Mouse (Mus musculus): ENCODE results near the gene Chchd6. TPM values are rescaled to one million over a fixed set of nuclear protein-coding genes. Genes with fewer than 3 reads are reported as not detected.

Chchd6 gene
- polyA plus RNA-seq, 1 experiment from 2014 or later, result 126 TPM

DNA sequence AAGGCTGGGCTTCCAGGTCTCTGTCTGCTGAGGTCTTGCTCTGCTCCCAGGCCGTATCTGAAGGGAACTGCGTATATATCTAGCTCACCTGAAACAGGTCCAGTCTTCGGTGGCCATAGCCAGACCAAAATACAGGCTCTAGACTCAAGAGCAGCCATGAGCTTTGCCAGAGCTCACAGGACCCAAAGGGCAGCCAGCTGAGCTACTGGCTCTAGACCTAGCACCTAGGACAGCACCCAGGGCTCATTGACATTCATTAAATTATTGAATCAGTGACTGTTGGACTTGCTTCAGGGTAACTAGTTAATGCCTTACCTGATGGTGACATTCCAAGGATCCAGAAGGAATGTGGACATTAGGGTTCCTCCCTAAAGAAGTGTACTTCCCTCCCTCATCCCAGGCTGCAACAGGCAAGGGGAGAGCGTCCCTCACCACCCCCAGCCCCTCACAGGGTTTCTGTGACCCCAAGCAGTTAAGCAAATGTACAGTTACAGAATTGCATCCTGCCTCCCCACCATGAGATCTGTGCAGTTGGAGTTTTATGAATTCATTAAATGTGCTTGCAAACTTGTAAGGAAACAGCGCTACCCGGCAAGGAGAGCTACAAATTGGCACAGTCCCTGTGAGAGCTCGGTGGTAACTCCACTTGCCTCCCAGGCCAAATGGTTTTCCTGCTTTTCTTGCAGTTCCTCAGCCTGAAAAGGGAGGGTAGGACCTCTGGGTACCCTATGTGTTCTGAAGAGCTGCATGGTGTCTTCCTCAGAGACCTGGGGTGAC, 19.3 kb upstream of the Chchd6 start:
- no peak for ATAC-seq
- H3K4me2 ChIP-seq (replicated peaks), result no peak overlapping the region
- H3K9ac ChIP-seq (replicated peaks), result peak overlapping the region; percentile 40; the same call in 1 of the 2 replicates
- no peak overlapping the region for H3K4me3 ChIP-seq (replicated peaks)
- no peaks in the 10 kb centered on the region for H3K27me3 ChIP-seq
- WGBS, result 74% methylated on average over 7 of the region's 7 CpGs
- H3K9me3 ChIP-seq, result no peaks in the 10 kb centered on the region
- no peaks in the 10 kb centered on the region for H3K36me3 ChIP-seq
- peak overlapping the region; percentile 93 for H3K27ac ChIP-seq
- peaks cover 29% of the 10 kb centered on the region for H3K4me1 ChIP-seq (replicated peaks)

DNA sequence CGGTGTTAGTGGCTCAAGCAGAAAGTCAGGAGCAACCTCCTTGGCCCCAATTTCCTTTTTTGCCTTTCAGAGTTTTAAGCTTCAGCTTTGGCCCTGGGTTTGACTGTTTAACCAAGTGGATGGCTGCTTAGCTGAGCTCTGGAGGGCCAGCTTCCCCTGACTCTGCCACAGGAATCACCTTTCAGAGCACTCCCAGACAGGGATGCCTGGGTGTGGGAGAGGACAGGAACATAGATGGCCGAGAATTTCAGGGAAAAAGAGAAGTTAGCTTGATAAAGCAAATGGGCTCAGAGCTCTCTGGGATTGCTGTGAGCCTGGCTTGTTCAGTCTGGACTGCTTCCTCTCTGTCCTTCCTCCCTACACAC, 18.6 kb upstream of the Chchd6 start:
- Histone ChIP-seq H3K36me3 (no peaks in the 10 kb centered on the region), H3K4me2 (replicated peaks) (no peak overlapping the region), H3K9ac (replicated peaks) (peak overlapping the region; percentile 40), H3K4me3 (replicated peaks) (no peak overlapping the region), H3K27ac (peak overlapping the region; percentile 93), H3K27me3 (no peaks in the 10 kb centered on the region), H3K4me1 (replicated peaks) (peaks cover 29% of the 10 kb centered on the region), H3K9me3 (no peaks in the 10 kb centered on the region)
- 10% methylated on average over 2 of the region's 2 CpGs for WGBS
- peak; percentile 61 for ATAC-seq

DNA sequence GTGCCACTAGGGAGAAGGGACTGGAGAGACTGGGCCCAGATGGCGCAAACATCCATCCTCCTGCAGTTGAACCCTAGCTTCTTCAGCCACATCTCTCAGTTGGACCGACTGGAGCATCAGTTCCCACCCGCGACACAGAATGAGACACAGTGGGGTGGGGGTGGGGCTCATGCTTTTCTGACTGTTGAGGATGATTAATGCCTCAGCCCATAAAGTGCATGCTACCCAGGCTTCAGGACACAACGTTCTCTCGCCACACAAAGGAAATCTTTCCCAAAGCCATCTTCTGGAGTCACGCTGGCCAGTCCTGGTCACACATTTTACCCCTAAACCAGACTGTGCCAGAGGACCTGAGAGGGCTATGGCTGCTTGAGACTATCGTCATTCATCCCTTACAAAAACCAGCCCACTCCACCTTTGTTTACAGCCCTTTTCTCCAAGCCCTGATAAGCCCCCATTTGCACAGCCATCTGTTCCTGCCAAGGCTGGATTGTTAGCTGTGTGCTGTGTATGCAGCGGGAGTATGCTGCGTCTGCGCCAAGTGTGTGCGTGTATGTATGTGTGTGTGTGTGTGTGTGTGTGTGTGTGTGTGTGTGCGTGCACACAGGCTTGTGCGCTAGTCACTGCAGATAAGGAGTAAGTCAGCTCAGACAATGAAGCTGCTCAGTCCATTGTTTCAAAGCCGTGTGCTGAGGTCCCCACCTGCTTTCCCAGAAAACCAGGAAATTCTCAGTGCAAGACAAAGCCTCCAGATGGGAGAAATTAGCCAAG, 18.1 kb upstream of the Chchd6 start:
- Histone ChIP-seq H3K4me2 (replicated peaks) (no peak overlapping the region), H3K9me3 (no peaks in the 10 kb centered on the region), H3K4me1 (replicated peaks) (peaks cover 29% of the 10 kb centered on the region), H3K4me3 (replicated peaks) (no peak overlapping the region), H3K36me3 (no peaks in the 10 kb centered on the region), H3K27ac (peak overlapping the region; percentile 93), H3K9ac (replicated peaks) (peak overlapping the region; percentile 40), H3K27me3 (no peaks in the 10 kb centered on the region)
- peak; percentile 98 for ATAC-seq
- WGBS, result 28% methylated on average over 15 of the region's 15 CpGs

DNA sequence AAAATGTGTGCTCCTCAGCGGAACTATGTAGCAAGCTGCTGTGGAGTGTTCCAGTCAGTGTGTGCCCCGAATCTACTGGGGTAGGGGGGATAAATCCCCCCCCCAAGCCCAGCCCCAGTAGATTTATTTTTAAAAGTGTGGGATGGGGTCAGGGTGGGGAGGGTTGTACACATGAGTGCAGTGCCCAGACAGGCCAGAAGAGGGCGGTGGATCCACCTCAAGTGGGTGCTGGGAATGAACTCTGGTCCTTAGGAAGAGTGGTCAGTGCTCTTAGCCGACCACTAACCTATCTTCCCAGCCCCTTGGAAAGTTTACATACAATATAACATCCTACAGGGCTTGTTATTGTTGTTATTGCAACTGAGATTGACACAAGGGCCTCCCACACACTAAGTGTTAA, 12.5 kb upstream of the Chchd6 start:
- Histone ChIP-seq H3K9ac (replicated peaks) (no peak overlapping the region), H3K27me3 (no peaks in the 10 kb centered on the region), H3K4me1 (replicated peaks) (peaks cover 2% of the 10 kb centered on the region), H3K9me3 (no peaks in the 10 kb centered on the region), H3K4me3 (replicated peaks) (no peak overlapping the region), H3K27ac (no peak overlapping the region), H3K36me3 (no peaks in the 10 kb centered on the region), H3K4me2 (replicated peaks) (no peak overlapping the region)
- ATAC-seq, result no peak
- 59% methylated on average over 4 of the region's 4 CpGs for WGBS

DNA sequence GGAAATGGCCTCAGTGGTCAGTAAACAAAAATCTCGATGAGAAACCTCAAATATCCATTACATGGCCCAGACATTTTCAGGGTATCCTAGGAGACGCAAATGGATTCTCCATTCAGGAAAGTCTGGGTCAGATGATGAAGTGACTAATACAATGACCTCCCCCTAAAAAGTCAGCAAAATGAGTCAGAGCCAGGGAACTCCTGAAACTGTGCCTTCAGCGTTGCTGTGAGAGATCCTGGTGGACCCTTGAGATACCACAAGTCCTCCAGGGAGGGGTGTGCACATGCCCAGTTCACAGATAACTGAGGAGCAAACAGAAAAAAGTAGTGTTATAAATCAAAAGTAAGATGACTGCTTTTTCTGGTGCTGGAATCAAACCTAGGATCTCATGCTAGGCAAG, 10.6 kb upstream of the Chchd6 start:
- Histone ChIP-seq H3K9me3 (no peaks in the 10 kb centered on the region), H3K4me3 (replicated peaks) (no peak overlapping the region), H3K4me1 (replicated peaks) (no peaks in the 10 kb centered on the region), H3K27ac (no peak overlapping the region), H3K9ac (replicated peaks) (no peak overlapping the region), H3K4me2 (replicated peaks) (no peak overlapping the region), H3K27me3 (no peaks in the 10 kb centered on the region), H3K36me3 (no peaks in the 10 kb centered on the region)
- 57% methylated on average over 3 of the region's 3 CpGs for WGBS
- no peak for ATAC-seq

DNA sequence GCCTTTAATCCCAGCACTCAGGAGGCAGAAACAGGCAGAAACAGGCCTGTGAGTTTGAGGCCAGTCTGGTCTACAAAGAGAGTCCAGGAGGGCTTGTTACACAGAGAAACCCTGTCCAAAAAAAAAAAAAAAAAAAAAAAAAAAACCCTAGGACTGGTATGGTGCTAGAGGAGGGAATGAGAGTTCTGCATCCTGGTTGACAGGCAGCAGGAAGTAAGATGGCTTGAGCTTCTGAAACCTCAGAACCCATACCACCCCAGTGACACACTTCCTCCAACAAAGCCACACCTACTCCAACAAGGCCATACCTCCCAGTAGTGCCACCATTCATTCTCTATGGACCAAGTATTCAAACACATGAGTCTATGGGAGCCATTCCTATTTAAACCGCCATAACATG, 1.1 kb upstream of the Chchd6 start:
- Histone ChIP-seq H3K27me3 (no peaks in the 10 kb centered on the region), H3K4me2 (replicated peaks) (no peak overlapping the region), H3K36me3 (no peaks in the 10 kb centered on the region), H3K9me3 (0 out of 2 replicates have a peak, but pooled peaks cover 4% of the 10 kb centered on the region), H3K4me3 (replicated peaks) (no peak overlapping the region), H3K4me1 (replicated peaks) (peaks cover 7% of the 10 kb centered on the region), H3K9ac (replicated peaks) (no peak overlapping the region), H3K27ac (no peak overlapping the region)
- no peak for ATAC-seq
- 92% methylated on average over 1 of the region's 1 CpGs for WGBS

DNA sequence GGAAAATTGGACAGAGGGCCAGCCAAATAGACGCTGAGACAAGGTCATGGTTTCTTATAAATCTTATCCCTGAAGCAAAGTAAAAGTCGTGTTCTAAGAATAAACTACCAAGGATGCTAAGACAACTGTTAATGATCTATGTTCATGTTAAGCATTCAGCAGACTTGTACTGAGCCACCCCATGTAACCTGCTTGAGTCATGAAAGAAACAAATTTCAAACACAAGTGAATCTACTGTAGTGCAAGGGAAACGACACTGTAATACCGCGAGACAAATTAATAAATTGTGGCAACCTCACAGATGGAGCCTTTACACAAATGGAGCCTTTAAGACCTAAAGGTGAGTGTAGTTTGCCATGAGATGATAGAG, 310 bp upstream of the Chchd6 start:
- Histone ChIP-seq H3K9ac (replicated peaks) (no peak overlapping the region), H3K4me2 (replicated peaks) (peak overlapping the region; percentile 64), H3K4me3 (replicated peaks) (peak overlapping the region; percentile 76), H3K27ac (no peak overlapping the region), H3K9me3 (0 out of 2 replicates have a peak, but pooled peaks cover 4% of the 10 kb centered on the region), H3K36me3 (no peaks in the 10 kb centered on the region), H3K4me1 (replicated peaks) (peaks cover 7% of the 10 kb centered on the region), H3K27me3 (no peaks in the 10 kb centered on the region)
- ATAC-seq, result peak; percentile 67; the same call in 1 of the 2 replicates
- WGBS, result 23% methylated on average over 5 of the region's 5 CpGs

DNA sequence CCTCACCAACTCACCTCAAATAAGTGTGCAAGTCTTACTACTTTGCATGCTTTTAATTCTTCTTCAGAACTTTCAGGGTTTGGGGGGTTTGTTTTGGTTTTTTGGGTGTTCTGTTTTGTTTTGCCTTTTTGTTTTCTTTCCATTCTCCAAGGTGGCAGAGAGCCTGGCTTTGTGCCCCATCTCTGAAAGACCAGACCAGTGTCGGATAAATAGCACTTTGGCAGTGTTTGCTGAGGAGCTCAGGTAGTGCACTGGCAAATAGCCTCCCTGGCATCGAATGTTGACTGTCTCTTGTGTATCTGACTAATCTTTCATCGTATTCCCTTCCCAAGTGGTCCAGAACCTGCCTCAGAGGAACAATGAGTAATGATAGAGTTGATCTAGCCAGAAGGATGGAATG, 3.4 kb downstream of the Chchd6 start:
- no peak overlapping the region for H3K9ac ChIP-seq (replicated peaks)
- ATAC-seq, result no peak
- H3K27ac ChIP-seq, result no peak overlapping the region
- WGBS, result 94% methylated on average over 3 of the region's 3 CpGs
- peaks cover 7% of the 10 kb centered on the region for H3K4me1 ChIP-seq (replicated peaks)
- no peak overlapping the region for H3K4me3 ChIP-seq (replicated peaks)
- H3K36me3 ChIP-seq, result no peaks in the 10 kb centered on the region
- H3K27me3 ChIP-seq, result no peaks in the 10 kb centered on the region
- H3K4me2 ChIP-seq (replicated peaks), result no peak overlapping the region
- no peaks in the 10 kb centered on the region for H3K9me3 ChIP-seq

DNA sequence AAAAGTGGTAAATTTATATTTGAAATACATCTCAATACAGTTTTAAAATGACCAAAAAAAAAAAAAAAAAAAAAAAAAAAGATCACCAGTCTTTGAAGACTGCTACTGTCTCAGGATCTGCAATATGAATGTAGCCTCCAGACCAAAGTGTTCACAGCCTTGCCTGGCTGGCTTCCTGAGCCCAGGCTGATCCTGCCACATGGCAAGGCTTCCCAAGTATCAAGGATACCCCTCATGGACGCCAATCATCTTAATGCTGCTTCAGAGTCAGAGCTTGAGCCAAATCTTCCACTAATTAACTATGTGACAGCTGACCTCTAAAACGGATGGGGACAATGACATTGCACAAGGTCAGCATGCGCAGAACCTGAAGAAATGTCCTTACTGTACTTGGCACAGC, 3.9 kb downstream of the Chchd6 start:
- Histone ChIP-seq H3K27me3 (no peaks in the 10 kb centered on the region), H3K4me3 (replicated peaks) (no peak overlapping the region), H3K36me3 (no peaks in the 10 kb centered on the region), H3K4me2 (replicated peaks) (no peak overlapping the region), H3K9ac (replicated peaks) (no peak overlapping the region), H3K27ac (no peak overlapping the region), H3K4me1 (replicated peaks) (peaks cover 10% of the 10 kb centered on the region), H3K9me3 (no peaks in the 10 kb centered on the region)
- no peak for ATAC-seq
- 85% methylated on average over 3 of the region's 3 CpGs for WGBS

DNA sequence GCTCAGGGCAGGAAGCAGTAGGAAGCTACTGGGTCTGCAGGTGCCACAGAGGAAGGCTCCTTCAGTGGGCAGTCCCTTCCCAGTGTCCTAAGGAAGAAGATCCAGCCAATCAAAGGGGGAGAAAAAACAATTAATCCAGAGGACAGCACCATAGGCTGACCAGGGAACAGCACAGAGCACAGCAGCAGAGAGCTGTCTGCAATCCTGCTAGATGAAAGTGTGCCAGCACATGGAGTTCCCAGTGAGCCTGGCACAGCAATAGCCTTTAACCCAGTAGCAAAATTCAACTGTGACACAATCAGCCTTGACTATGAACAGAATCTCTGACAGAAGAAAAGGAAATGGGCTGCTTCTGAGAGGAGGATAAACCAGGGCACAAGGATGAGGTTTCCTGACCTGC, 9.8 kb downstream of the Chchd6 start:
- no peak overlapping the region for H3K9ac ChIP-seq (replicated peaks)
- no peak for ATAC-seq
- peaks cover 25% of the 10 kb centered on the region for H3K4me1 ChIP-seq (replicated peaks)
- no peak overlapping the region for H3K4me3 ChIP-seq (replicated peaks)
- no peaks in the 10 kb centered on the region for H3K9me3 ChIP-seq
- no peak overlapping the region for H3K4me2 ChIP-seq (replicated peaks)
- H3K36me3 ChIP-seq, result no peaks in the 10 kb centered on the region
- H3K27ac ChIP-seq, result peak overlapping the region; percentile 56
- H3K27me3 ChIP-seq, result no peaks in the 10 kb centered on the region

DNA sequence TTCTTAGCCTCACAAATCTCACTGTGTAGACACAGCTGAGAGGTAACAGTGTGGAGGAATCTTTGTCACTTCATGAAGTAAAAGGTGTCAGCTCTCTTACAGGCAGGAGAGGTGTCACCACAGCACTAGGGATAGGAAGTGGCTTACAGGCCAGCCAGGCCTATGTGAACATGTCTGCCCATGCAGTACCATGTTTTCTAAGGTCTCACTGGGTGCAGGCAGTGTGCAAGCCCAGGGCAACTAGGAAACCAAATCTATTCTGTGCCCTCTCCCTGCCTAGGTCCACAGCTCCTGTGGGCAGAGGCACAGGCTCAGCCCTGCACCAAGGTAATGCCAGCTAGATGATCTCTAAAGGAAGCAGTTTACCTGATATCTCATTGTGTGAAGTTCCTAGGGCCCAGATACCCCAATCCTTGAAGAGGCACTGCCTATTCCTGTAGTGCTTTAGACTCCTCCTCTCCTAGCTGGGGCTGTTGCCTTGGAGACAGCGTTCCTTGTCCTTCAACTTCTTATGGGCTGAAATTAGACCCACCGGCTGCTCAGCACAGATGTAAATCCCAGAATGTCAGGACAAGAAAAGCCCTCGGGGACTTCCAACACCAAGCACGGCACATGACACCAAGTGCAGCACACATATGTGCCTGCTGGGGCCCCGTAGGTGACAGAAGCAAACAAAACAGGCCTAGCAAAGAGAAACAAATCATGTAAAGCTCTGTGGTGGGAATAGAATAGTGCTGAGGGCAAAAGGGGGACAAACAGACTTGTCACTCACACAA, 10.6 kb downstream of the Chchd6 start:
- H3K4me3 ChIP-seq (replicated peaks), result no peak overlapping the region
- H3K27me3 ChIP-seq, result no peaks in the 10 kb centered on the region
- H3K9ac ChIP-seq (replicated peaks), result 0 out of 2 replicates have a peak overlapping the region, but pooled peaks have one; percentile 4
- ATAC-seq, result peak; percentile 84
- H3K36me3 ChIP-seq, result no peaks in the 10 kb centered on the region
- WGBS, result 23% methylated on average over 5 of the region's 5 CpGs
- H3K4me2 ChIP-seq (replicated peaks), result no peak overlapping the region
- peaks cover 25% of the 10 kb centered on the region for H3K4me1 ChIP-seq (replicated peaks)
- H3K27ac ChIP-seq, result peak overlapping the region; percentile 56
- no peaks in the 10 kb centered on the region for H3K9me3 ChIP-seq

DNA sequence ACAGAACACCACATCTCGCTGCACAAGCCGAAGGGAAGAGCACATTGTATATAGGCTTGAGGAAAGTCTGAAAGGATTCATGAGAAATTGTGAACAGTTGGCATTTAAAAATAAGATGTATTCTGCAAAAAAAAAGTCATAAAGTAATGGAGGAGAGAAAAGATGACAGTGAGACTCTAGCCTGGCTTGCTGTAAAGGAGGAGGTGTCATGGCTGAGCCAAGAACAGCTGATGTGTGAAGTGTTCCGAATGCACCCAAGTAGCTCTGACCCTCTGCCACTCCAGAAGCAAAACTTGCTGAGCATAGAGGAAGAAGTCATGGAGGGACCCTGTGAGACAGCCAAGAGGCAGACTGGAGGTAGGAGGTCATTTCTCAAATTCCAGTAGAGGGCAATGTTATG, 12.3 kb downstream of the Chchd6 start:
- Histone ChIP-seq H3K4me1 (replicated peaks) (peaks cover 25% of the 10 kb centered on the region), H3K4me3 (replicated peaks) (no peak overlapping the region), H3K27ac (no peak overlapping the region), H3K9me3 (no peaks in the 10 kb centered on the region), H3K4me2 (replicated peaks) (no peak overlapping the region), H3K9ac (replicated peaks) (no peak overlapping the region), H3K36me3 (no peaks in the 10 kb centered on the region), H3K27me3 (no peaks in the 10 kb centered on the region)
- no peak for ATAC-seq
- 96% methylated on average over 3 of the region's 3 CpGs for WGBS
